ENCODE assay signal across 9 mouse cellular contexts in the genomic region with DNA sequence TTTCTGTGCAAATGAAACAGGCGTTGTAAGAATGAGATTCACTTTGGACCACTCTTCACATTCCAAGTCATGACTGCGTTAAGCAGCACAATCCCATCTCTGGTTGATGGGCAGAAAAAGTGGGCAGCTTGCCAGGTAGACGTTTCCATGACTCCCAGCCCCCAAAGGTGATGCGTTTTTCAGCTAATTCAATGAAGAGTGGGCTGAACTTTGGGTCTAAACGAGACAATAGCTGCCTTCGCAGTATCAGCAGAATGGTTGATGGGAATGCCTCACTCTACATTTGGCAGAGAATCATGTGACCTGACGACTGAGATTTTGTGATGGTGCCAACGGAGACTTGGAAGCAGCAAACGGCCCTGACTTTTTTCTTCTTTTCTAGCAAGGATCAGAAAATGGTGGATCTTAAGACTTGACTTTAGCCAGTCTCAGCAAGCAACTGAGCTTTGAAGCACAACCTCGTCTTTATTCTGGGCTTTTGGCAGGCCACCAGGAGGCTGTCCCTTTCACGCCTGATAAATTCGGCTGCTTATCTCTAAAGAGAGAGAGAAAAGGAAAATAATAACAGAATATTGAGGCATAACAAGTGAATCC. TPM values are rescaled to one million over a fixed set of nuclear protein-coding genes. Genes with fewer than 3 reads are reported as not detected.
DNase-seq lines count a peak whose midpoint lies in the region; ATAC-seq and TF ChIP-seq lines count a peak whose summit lies in the region.
"Had no signal": no experiment of that assay in that cellular context is flagged by ENCODE, and none has a peak within 500 bp of the region (broad histone marks: within the 10 kb centered on the region; RNA-seq: fewer than 3 reads in every experiment).

No protein-coding gene starts in this region.

- no peak; the same call in 1 of the 2 replicates for TF ChIP-seq CTCF in layer of hippocampus, adult 2 months (conservative IDR thresholded peaks at IDR 0.05)

- no peaks in the 10 kb centered on the region for H3K27me3 ChIP-seq in kidney, embryonic 14.5 days (ENCODE audit: control insufficient read depth, insufficient read depth, low read length)
- H3K27me3 ChIP-seq in forebrain, embryonic 12.5 days, result no peaks in the 10 kb centered on the region
- H3K27me3 ChIP-seq in heart, embryonic 16.5 days (ENCODE audit: control insufficient read depth, insufficient read depth, low read length), result no peaks in the 10 kb centered on the region

- H3K4me3 ChIP-seq in kidney, embryonic 14.5 days (ENCODE audit: low read length), result no peak overlapping the region
- 0 out of 2 replicates have a peak overlapping the region, but pooled peaks have one; percentile 1 for H3K4me3 ChIP-seq in forebrain, embryonic 12.5 days (replicated peaks)
- H3K4me3 ChIP-seq in heart, embryonic 16.5 days (ENCODE audit: low read length), result peak overlapping the region; percentile 39
- H3K4me3 ChIP-seq in layer of hippocampus, adult 2 months, result peak overlapping the region; percentile 61

- DNase-seq in kidney, adult 11 months, result peak; percentile 37
- peak; percentile 73 to 79 for DNase-seq in layer of hippocampus, adult 2 months (ENCODE audit: low spot score in 2 of 2)
- DNase-seq in lung, postnatal 14 days, result peak; percentile 54
- peak; percentile 86 to 89 for DNase-seq in right cerebral cortex, postnatal 10 days (ENCODE audit: low spot score in 2 of 2)
- no peak for DNase-seq in thymus, postnatal 10 days (ENCODE audit: low spot score in 2 of 2)

- WGBS in kidney, embryonic 14.5 days, result 53% methylated on average over 12 of the region's 12 CpGs
- 29% methylated on average over 12 of the region's 12 CpGs for WGBS in forebrain, embryonic 12.5 days
- WGBS in heart, embryonic 16.5 days, result 19% methylated on average over 12 of the region's 12 CpGs

- H3K9ac ChIP-seq in kidney, embryonic 14.5 days (ENCODE audit: low read depth, low read length), result no peak overlapping the region
- H3K9ac ChIP-seq in forebrain, embryonic 12.5 days, result no peak overlapping the region
- peak overlapping the region; percentile 11; the same call in 1 of the 2 replicates for H3K9ac ChIP-seq in heart, embryonic 16.5 days (ENCODE audit: low read length)

- H3K9me3 ChIP-seq in kidney, embryonic 14.5 days (ENCODE audit: control insufficient read depth, low read length), result no peaks in the 10 kb centered on the region
- no peaks in the 10 kb centered on the region for H3K9me3 ChIP-seq in forebrain, embryonic 12.5 days
- 0 out of 2 replicates have a peak, but pooled peaks cover 2% of the 10 kb centered on the region for H3K9me3 ChIP-seq in heart, embryonic 16.5 days (replicated peaks; ENCODE audit: control insufficient read depth, low read length)

- no peaks in the 10 kb centered on the region for H3K36me3 ChIP-seq in kidney, embryonic 14.5 days (ENCODE audit: control insufficient read depth, insufficient read depth, low read length)
- peaks cover 6% of the 10 kb centered on the region; the same call in 1 of the 2 replicates for H3K36me3 ChIP-seq in forebrain, embryonic 12.5 days (replicated peaks)
- H3K36me3 ChIP-seq in heart, embryonic 16.5 days (ENCODE audit: control insufficient read depth, insufficient read depth), result no peaks in the 10 kb centered on the region

- no peaks in the 10 kb centered on the region for H3K4me1 ChIP-seq in kidney, embryonic 14.5 days (ENCODE audit: control insufficient read depth, insufficient read depth, low read length)
- peaks cover 29% of the 10 kb centered on the region for H3K4me1 ChIP-seq in forebrain, embryonic 12.5 days
- H3K4me1 ChIP-seq in heart, embryonic 16.5 days (ENCODE audit: control insufficient read depth, insufficient read depth, low read length), result peaks cover 12% of the 10 kb centered on the region

- ATAC-seq in kidney, embryonic 14.5 days (ENCODE audit: low FRiP score, low TSS enrichment), result no peak
- ATAC-seq in forebrain, embryonic 12.5 days (ENCODE audit: low FRiP score), result peak; percentile 88
- ATAC-seq in heart, embryonic 16.5 days (replicated peaks; ENCODE audit: extremely low read depth, insufficient read depth, low FRiP score), result peak; percentile 79

- no peak overlapping the region for H3K4me2 ChIP-seq in kidney, embryonic 14.5 days (replicated peaks; ENCODE audit: low read depth, low read length)
- peak overlapping the region; percentile 42 for H3K4me2 ChIP-seq in forebrain, embryonic 12.5 days
- peak overlapping the region; percentile 64 for H3K4me2 ChIP-seq in heart, embryonic 16.5 days (ENCODE audit: low read depth, low read length)

- H3K27ac ChIP-seq in kidney, embryonic 14.5 days (ENCODE audit: low read depth, low read length), result no peak overlapping the region
- H3K27ac ChIP-seq in forebrain, embryonic 12.5 days, result peak overlapping the region; percentile 81
- H3K27ac ChIP-seq in heart, embryonic 16.5 days (ENCODE audit: low read length), result peak overlapping the region; percentile 72
- peak overlapping the region; percentile 96 for H3K27ac ChIP-seq in layer of hippocampus, adult 2 months

RNA-seq across cellular contexts. Expression of a gene that starts 8.0 kb away (rescaled TPM):
- polyA plus RNA-seq in kidney, embryonic 14.5 days (2014; fragmentation: Nextera tagmentation; extraction: Ambion mirVana), result not detected in 2 replicates
- not detected in 2 replicates for polyA plus RNA-seq in forebrain, embryonic 12.5 days (2016; fragmentation: Nextera tagmentation; extraction: Ambion mirVana)
- not detected in 2 replicates for polyA plus RNA-seq in heart, embryonic 16.5 days (2015; fragmentation: Nextera tagmentation; extraction: Ambion mirVana)
- total RNA-seq in layer of hippocampus, adult 2 months (2021), result not detected
- total RNA-seq: hematopoietic stem cell, adult 5-6 weeks had no signal

Comparison
In these comparisons a context has a peak if more than half of its experiments do, and no peak if none do; other contexts are left out.
1. DNase-seq: peak in kidney, adult 11 months (single experiment), layer of hippocampus, adult 2 months (2 of 2), lung, postnatal 14 days (single experiment) and right cerebral cortex, postnatal 10 days (2 of 2); none in thymus, postnatal 10 days (0 of 2).